Mouse (Mus musculus): ENCODE measurements at regions not wholly inside any gene's neighbourhood (a gene's known extent, or its start where the extent isn't known, plus 50 kb on each side); places are given as distances from the start of the nearest gene placed in this dataset.

DNA sequence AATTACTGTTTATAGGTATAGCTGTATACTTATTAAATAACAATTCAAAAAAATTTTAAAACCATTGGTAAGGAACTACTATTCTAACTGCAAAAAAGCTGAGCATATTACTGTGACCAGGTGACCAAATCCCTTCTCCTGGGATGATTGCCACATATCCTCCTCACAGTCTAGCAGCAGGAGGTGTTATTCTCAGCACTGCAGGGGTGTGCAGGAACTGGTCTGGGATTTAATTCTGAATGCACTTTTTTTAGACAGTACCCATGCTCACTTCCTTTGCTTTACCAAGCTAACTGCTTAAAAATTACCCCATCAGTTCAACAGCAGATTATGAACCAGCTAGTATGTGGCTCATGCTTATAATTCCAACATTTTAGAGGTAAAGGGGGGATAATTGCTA lies 195.5 kb upstream of the Tyrp1 start:
- no peak for TF ChIP-seq EP300 (IDR thresholded peaks at IDR 0.05; ENCODE audit: low read length)
- TF ChIP-seq POLR2AphosphoS2 (IDR thresholded peaks at IDR 0.05; ENCODE audit: low read depth, low read length), result no peak
- no peak for TF ChIP-seq CHD1 (IDR thresholded peaks at IDR 0.05; ENCODE audit: low read depth, low read length)
- no peak for TF ChIP-seq E2F4 (IDR thresholded peaks at IDR 0.05; ENCODE audit: insufficient replicate concordance, low read depth, low read length)
- no peak for TF ChIP-seq CTCF (conservative IDR thresholded peaks at IDR 0.05 in 1 of 2, IDR thresholded peaks at IDR 0.05 in 1 of 2; ENCODE audit: low read depth in 2 of 2, low read length in 2 of 2)
- TF ChIP-seq GABPA (IDR thresholded peaks at IDR 0.05; ENCODE audit: insufficient replicate concordance, low read depth, low read length), result no peak
- TF ChIP-seq POLR2A (IDR thresholded peaks at IDR 0.05; ENCODE audit: low read depth, low read length), result no peak
- TF ChIP-seq ZNF384 (IDR thresholded peaks at IDR 0.05; ENCODE audit: low read depth, low read length), result no peak
- TF ChIP-seq MAFK (IDR thresholded peaks at IDR 0.05; ENCODE audit: insufficient replicate concordance, low read length), result no peak
- no peak for TF ChIP-seq TBP (conservative IDR thresholded peaks at IDR 0.05; ENCODE audit: low read depth, low read length)
- TF ChIP-seq NELFE (IDR thresholded peaks at IDR 0.05; ENCODE audit: low read depth, low read length), result no peak
- no peak for TF ChIP-seq USF2 (conservative IDR thresholded peaks at IDR 0.05; ENCODE audit: low read depth, low read length)
- no peak for TF ChIP-seq USF1 (IDR thresholded peaks at IDR 0.05; ENCODE audit: low read depth, low read length)
